Mouse (Mus musculus) heart, postnatal 14 days (tissue): ENCODE measurements around the gene Mecom. TPM values are rescaled to one million over a fixed set of nuclear protein-coding genes. Genes with fewer than 3 reads are reported as not detected.

ENCODE experiments used
- DNase-seq, 2 experiments: peaks; one replicate each; pipeline ENCODE4 v3.0.0; 2021 to 2022
- intact Hi-C: fragments of 180-260 bp; cut with DNase I; formaldehyde crosslinking; loops from one replicate; pipeline ENCODE4 v1.15.1; 2025
- total RNA-seq, 2 experiments: library from RNA; stranded (reverse); gene quantifications; 2 replicates each; pipeline ENCODE4 v1.2.3; 2021

Gene Mecom
- total RNA-seq, 2 experiments from 2014 or later = 21.8 to 28.1 TPM

DNA sequence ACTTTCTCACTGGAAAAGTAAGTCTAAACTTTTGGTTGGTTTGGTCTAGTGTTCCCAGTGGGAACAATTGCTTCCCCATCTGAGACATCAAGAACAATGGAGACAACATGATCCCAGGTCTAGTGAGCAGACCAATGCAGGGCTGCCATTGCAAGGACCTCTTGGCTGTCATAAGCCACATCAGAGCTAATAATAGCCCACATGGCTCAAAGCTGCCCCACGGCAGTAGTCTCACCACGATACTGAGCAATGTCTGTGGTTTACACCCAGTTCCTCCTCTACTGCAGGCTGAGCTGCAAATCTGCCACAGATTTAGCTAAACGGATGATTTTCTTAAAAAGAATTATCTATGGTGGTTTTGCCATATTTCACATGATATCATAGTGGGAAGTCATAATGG is 455.9 kb downstream of the Mecom start:
- intact Hi-C loops = no loop called here
- no peak for DNase-seq

DNA sequence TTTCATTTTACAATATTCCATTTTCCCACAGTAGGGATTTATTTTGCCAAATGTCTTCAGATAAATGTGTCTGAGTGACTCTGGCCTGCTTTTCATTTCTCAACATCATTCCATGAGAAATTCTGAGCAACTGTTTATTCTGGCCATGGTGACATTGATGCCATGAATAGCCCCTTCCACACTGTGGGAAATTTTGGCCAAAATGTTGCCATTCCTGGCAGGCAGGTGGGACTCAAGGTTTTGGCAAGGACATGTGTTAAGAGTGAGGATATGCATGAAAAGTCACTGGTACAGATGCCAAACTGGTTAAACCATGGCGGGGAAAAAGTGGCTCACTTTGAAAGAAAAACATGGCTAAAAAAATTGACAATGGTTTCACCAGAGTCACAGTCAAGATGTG is 456.4 kb downstream of the Mecom start:
- intact Hi-C loops = no loop called here

DNA sequence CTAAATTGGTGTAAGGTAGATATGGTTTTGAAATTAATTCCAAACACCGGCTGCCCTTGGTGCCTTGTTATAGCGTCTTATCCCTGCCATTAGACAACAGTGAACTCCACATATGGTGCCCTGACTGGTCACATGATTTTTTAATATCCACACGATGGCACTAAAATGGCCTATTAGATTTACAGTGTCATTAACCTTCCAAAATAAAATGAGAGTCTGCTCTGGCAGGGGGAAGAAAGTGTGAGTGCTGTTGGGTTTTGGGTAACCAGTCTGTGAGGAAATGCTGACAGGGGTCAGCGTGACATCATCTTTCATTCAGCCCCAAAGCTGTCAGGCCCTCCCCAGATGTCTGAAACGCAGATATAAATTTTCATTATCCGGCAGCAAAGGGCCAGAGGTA is 461.7 kb downstream of the Mecom start:
- intact Hi-C loops = no loop called here
- DNase-seq = no peak

More for the DNA sequence above, 456.4 kb downstream of the Mecom start:
- DNase-seq = no peak

DNA sequence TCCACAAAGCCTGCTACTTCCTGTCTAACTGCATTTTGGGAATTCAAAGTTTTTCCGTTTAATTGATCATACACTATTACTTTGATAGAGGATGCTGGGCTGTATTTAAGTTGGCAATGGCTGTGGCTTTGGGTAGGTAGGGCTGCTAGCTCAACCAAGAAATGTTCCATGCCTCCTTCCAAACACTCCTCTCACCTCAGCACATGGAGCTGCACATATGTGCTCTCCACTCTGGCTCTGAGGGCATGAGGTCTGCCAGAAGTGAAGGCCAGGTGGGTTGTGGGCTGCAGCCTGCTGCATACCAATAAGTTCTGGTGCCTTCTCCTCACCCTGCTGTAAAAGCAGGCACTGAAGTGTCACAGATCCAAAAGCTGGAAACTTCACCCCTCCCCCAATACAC is 464.0 kb downstream of the Mecom start:
- intact Hi-C loops = no loop called here
- no peak for DNase-seq

DNA sequence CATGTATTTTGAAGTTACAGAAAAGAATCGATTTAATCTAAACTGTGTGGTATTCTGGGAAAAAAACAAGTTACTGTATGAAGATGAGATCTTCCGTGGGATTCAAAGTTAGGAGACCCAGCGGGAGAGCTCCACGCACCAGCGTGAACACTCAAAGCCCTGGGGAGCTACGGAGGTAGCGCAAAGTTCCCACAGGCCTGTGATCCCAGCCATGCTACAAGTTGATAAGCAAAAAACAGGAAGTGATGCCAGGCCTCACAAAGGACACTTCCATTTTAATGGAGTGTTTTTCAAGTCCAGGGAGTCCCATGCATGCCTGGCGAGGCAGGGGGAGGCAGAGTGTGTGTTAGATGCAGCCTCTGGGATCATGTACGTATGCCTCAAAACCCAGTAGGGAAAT is 464.5 kb downstream of the Mecom start:
- intact Hi-C loops = no loop called here

DNA sequence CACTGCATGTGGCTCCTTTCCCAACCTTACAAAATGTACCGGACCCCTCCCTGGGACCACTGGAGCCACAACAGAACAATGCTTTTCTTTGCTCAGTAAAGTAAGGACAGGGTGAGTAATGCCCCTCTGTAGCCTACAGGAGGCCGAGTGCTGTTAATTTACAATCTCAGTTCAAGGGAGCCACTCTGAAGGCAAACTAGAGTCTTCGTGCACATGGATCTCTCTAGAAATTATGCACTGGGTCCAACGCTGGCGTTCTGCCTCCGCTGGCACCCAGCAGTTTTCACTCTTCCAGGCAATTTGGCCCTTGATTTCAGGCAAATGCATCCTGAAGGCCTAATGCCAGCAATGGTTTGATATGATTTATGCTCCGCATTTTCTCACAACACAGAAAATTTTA is 467.0 kb downstream of the Mecom start:
- intact Hi-C loops = no loop called here
- DNase-seq = no peak

More for the DNA sequence above, 464.5 kb downstream of the Mecom start:
- no peak for DNase-seq

DNA sequence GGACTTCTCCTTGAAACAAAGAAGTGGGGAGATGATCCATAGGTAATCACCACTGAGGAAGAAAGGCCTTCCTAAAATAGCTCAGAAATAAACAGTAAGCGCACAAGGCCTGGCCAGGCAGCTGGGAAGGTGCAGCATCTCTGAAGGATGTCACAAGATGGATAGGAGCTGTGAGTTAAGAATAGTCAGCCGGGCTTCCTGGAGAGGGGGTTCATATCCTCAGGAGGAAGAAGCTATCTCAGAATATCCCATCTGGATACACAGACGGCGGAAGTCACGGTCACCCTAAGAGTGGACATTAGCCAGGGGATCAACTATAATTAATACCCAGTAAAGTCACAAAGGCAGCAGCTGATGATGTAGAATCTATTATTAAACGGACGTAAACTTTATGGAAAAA is 471.3 kb downstream of the Mecom start:
- DNase-seq = no peak
- intact Hi-C loops = no loop called here

DNA sequence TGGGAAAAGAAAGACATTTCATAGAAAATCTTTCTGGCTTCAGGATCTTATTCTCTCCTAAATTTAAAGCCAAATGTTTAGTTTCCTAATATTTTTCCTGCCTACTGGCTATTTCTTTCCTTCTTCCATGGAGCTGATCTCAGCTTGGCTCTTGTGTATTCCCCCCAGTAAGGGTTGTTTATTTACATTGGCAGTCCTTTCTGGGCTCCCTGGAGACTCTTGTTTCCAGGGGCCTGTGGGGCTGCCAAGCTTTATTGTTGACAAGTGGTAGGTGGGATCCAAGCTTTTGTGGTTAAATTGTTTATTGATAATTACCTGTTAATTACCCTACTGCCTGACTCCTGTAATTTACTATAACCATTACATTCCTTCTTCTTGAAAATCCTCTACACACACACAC is 476.5 kb downstream of the Mecom start:
- intact Hi-C loops = no loop called here
- DNase-seq = peak in 1 of 2 experiments; percentile 12

DNA sequence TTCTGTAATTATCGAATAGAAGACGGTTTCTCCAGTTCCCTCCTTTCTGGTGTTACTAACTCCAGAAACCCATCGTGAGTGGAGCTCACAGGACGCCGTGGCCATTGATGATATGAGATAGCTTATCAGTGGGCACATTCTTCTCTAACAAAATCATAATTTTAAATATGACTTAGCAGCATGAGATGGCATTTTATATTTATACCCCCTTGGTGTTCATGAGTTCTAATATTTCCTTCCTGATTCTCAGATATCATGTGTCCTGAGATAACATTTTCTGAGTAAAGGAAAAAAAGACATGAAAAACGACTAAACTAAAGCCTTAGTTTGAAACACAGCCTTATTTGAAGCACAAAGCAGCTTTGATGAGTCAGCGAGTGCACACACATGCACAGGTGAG is 481.3 kb downstream of the Mecom start:
- DNase-seq = no peak
- intact Hi-C loops = no loop called here

DNA sequence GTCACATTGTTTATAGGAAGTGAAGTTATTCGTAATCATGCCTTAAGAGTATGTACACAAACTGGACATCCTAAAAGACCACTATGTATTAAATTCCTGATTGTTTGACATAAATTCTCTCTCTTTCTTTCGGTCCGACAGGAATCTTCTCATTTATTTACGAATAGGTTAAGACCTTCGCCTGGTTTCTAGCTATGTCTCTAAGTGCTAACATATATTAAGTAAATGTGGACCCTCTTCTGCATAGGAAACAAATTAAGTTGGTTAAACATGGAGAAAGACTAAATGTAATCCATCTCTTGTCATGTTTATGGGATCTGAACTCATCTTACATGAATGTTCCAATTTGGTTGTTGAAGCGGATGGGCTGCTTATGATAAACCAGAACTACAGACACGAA is 487.8 kb downstream of the Mecom start:
- no peak for DNase-seq
- intact Hi-C loops = no loop called here

DNA sequence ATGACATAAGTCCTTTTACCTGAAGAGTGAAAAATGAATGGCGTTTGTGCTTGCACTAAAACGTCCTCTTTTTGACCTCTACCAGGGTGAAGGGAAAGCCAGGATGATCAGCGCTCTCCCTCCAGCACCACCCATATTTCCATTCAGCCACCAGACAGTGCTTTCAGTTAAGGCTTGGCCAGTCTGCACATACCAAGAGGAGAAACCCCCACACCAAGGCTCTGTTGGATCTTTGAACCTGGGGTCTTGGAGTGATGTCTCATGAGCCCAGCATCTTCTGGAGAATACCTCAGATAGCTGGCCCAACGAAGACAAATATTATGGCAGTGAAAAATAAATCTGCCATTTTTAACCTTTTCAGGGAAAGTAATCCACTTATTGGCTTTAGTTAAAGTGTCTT is 488.2 kb downstream of the Mecom start:
- intact Hi-C loops = no loop called here
- DNase-seq = no peak

DNA sequence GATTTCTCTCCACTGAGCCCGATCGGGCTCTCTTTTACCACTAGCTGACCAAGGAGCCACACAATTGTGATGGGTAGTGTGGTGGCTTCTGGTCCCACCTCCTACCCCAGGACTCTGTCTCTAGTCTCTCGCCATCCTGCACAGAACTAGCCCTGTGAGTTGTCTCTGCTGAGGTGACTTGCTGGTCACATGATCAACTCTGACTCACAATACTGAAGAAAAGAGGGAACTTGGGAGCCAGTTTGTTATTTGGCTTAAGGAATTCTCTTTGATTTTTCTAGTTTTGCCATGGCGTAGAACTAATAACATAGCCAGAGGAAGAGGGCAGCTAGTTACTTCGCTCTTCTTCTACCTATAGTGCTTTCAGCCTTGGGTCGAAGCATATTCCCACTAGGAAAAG is 496.5 kb downstream of the Mecom start:
- intact Hi-C loops = no loop called here
- no peak for DNase-seq

DNA sequence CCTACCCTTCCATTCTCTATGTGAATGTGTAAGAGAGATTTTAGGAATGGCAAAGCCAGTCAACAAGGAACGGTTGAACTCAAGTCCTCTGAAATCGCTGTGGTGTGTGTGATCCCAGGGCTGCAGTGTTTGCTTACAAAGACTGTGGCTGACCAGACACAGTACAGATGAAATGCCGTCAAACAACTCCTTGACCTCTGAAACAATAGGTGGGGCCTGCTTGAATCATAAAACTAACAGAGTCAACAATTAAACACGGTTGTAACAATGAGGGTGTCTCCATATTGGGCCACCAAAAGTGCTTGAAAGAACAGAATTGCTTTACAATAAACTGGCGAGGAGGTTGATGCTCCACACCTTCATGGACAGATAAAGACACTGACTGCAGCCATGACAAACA is 497.0 kb downstream of the Mecom start:
- DNase-seq = no peak
- intact Hi-C loops = no loop called here

DNA sequence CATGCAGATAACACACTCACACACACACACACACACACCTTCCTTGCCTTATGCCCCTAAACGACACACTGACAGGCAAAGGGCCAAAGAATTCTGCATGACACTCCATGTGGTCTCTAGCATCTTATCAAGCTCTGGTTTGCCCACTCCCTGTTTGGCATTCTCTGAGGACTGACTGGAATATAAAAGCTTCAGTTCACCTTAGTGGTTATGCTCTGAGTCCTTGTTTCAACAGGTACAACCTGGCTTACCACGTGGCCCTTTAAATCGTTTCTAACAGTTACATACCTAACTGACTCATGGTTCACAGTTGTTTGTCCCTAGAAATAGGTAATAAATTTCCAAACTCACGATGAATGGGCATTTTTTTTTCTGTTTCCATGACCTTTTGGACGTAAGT is 499.0 kb downstream of the Mecom start:
- intact Hi-C loops = no loop called here
- no peak for DNase-seq

DNA sequence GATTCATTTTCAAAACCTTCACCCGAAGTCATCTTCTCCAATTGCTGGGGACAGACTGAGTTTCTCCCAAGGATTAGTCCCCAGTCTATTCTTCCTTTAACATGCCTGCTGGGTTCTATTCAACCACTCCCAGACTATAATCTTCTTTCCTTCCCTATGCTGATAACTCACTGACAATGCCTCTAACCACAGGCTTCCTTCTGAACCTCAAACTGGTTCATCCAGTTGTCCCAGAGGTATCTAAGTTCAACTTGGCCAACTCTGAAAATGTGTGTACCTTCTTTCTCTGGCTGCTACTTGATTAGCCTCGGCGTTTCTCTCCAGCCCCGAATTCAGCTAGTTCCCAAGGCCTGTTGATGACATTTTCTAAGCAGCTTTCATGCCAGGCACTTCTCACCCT is 499.7 kb downstream of the Mecom start:
- no peak for DNase-seq
- intact Hi-C loops = no loop called here

DNA sequence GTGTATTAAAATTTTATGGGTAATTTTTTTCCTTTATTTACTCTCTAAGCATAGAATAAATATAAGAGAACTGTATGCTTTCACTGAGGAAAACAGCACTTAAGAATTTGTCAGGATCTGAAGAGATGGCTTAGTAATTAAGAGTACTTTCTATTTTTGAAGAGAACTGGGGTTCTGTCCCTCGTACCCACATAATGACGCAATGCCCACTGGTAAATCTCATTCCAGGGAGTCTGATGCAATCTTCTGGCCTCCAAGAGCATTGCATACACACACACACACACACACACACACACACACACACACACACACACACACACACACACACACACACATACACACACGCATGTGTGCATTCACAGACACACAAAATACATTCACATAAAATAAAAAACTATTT is 504.3 kb downstream of the Mecom start:
- no peak for DNase-seq
- intact Hi-C loops = no loop called here

DNA sequence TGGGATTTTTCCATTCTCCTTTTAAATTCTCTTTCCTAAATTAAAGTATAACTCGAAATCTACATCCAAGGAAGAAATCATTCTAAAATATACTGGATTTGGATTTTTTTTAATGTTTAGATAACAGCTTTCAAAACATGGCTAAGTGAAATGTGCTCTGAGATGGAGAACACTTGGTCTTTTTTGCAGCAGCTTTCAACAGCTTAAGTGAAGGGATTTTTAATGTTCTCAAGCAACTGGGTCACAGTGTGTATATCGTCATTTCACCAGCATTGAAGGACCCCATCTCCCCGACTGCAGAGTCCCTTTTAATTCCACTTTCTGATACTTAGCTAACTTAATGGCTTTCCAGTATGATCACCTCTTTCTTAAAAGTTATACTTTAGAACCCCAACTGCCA is 509.3 kb downstream of the Mecom start:
- no peak for DNase-seq
- intact Hi-C loops = no loop called here

DNA sequence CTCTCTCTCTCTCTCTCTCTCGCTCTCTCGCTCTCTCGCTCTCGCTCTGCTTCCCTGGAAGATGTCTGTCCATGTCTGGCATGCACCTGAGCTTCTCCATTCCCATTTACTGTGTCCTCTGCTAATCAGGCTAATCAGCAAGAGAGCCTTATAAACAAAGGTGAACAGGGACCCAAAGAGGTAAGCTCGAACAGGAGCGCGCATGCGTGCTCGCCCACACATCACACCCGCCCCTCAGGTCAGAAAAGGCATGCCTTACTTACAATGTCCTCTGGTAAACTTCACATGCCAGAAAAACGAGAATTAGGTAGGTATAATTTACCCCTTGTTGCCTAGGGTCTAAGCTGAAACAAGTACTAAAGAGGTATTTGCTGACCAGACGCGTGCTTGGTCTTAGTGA is 527.8 kb downstream of the Mecom start:
- intact Hi-C loops = loop anchor here (10.0 kb wide), 6 partner anchors 85 to 345 kb away; no protein-coding TSS in a partner anchor
- no peak for DNase-seq

DNA sequence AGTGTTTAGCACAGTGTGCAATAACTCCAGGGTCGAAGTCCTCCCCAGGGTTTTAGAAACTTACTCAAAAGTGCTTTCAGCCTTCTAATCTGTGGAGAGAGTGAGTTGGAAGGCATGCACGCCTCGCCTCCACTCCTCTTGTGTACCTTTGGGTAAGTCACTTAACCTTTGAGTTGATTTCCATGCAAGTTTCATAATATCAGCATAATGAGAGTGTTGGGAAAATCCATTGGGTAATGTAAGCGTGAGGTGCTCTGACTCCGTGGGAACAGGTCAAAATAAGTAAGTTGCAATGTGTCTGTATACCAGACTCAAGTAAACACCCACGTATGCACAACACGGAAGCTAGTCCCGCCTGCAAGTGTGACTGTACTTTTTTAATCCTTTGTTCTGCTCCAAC is 528.4 kb downstream of the Mecom start:
- no peak for DNase-seq
- intact Hi-C loops = loop anchor here (10.0 kb wide), 6 partner anchors 85 to 345 kb away; no protein-coding TSS in a partner anchor

DNA sequence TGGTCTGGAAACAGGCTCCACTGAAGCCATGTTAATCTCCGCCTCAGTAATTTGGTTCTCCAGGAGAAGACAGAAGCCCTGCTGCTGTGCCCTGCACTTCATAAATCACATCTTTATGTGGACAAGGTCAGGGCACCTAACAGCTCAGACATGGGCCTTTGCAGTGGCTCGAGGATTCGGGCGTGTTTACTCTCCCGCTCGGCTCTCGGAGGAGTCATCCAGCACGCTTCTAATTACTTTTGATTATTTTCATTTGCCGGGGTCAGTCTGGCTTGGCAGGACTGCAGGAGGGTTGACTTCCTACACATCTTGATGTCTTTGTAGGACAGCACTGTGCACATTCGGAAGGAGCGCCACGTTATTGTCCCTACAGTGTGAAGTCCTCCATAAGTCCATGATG is 529.6 kb downstream of the Mecom start:
- intact Hi-C loops = loop anchor here (10.0 kb wide), 6 partner anchors 87 to 347 kb away; no protein-coding TSS in a partner anchor
- DNase-seq = no peak

DNA sequence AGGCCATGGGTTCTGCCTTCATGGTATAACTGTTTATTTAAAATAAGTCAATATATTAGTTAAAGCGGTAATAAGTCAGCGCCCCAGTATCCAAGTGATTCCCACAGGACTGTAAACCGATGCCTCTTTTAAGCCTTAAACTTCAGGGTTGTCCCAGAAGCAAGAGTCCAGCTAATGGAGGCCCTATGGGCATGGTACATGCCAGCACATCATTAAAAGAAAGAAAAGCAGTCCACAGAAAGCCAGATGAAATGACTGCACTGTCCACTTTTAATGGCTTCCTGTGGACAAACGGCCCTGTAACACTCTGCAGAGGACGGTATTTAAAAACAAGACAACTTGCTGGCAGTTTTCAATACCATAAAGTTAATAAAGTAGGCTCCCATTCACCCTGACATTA is 531.0 kb downstream of the Mecom start:
- no peak for DNase-seq
- intact Hi-C loops = loop anchor here (10.0 kb wide), 6 partner anchors 88 to 348 kb away; no protein-coding TSS in a partner anchor

DNA sequence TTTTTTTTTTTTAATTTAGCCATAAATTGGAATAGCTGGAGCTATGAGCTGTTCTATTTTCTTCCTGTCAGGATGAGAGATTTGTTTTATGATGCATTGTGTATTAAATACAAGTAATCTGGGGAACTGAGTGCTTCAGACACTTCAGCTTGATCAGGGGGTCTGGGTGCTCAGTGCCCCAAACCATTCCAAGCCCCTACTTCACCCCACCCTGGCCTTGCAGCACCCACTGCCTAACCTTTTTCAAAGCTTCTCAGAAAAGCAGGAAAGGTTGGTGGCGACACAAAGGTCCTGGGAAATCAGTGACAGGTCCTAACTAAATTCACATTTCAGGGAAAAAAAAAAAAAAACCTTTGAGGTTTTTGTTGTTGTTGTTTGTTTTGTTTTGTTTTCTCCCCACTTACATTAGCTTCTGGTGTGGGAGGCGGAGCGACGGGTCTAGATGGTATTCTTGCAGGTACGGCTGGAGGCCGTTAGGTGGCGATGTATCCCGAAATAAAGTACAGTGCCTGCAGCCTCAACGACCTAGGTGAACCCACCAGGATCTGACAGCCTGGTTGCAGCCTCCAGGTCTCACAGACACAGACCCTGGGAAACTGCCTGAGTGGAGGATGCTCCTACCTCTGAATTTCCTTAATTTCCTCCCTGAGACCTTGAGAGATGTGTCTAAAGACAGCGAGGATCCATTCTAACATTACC is 532.7 kb downstream of the Mecom start:
- intact Hi-C loops = loop anchor here (10.0 kb wide), 6 partner anchors 90 to 350 kb away; no protein-coding TSS in a partner anchor
- peak; percentile 82 for DNase-seq

DNA sequence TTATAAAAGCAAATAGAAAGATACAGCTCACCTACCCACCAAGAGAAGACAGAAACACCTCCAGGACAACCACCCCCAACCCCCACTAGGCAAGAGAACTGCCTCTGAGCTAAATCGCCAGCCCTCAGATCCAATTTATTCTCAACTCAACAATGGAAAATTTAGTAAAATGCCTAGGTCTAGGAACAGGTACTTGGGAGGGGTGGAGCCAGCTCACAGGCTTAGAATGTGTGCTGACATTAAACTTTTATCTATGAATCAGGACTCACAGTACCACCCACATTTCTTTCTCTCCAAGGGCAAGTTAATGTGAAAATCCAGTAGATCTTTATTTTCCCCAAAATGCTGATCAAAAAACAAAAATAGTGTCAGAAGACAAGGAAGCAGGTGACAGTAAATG is 533.5 kb downstream of the Mecom start:
- intact Hi-C loops = loop anchor here (10.0 kb wide), 6 partner anchors 91 to 351 kb away; no protein-coding TSS in a partner anchor
- DNase-seq = no peak
